Mouse (Mus musculus): ENCODE measurements around the gene Itgb7. TPM values are rescaled to one million over a fixed set of nuclear protein-coding genes. Genes with fewer than 3 reads are reported as not detected.
A peak's percentile ranks its signal among the peaks of the same experiment; 100 is the strongest.

The Itgb7 gene
- polyA plus RNA-seq, 1 experiment from 2014 or later = 1.3 TPM

DNA sequence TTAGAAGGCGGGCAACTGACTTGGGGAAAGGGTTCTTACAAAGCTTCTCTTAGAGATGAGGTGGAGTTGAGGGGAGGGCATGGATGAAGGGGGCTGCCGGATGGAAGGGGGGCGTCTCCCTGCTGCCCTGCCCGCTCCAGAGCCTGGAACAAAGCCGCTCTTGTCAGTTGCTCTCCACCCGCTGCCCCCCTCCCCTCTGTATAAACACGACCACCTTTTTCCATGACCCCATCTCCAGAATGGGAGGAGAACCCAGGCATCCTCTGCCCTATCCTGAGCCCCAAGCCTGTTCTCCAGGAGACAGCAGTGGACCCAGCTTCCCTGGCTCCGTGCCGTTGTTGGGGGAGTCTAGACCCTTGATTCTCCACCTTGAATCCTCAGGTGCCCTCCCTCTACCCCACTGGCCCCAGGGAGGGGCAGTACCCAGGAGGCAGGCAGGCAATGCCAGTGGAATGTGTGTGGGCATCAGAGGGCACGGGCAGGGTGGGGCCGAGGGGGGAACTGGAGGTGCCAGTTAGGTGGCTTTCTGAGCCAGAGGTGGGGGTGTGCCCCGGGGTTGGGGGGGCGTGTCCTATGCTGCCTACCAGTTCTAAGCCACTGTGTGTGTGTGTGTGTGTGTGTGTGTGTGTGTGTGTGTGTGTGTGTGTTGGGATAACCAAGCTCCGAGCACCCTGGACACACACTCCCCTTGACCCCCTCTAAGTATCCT is 24.0 kb upstream of the Itgb7 start:
- Histone ChIP-seq H3K36me3 (ENCODE audit: control insufficient read depth, insufficient read depth, low read length) (no peaks in the 10 kb centered on the region), H3K4me3 (ENCODE audit: low read depth, low read length) (peak overlapping the region; percentile 16; the same call in 1 of the 2 replicates), H3K27ac (ENCODE audit: low read depth, low read length) (0 out of 2 replicates have a peak overlapping the region, but pooled peaks have one; percentile 29), H3K4me2 (ENCODE audit: low read depth) (peak overlapping the region; percentile 96), H3K27me3 (ENCODE audit: control insufficient read depth, insufficient read depth, low read length) (peaks cover 17% of the 10 kb centered on the region; the same call in 1 of the 2 replicates), H3K9ac (ENCODE audit: low read length) (no peak overlapping the region), H3K4me1 (ENCODE audit: control insufficient read depth, insufficient read depth, low read length) (peaks cover 5% of the 10 kb centered on the region; the same call in 1 of the 2 replicates), H3K9me3 (ENCODE audit: control insufficient read depth, low read length) (no peaks in the 10 kb centered on the region)
- WGBS = 55% methylated on average over 10 of the region's 14 CpGs
- ATAC-seq (ENCODE audit: insufficient read depth, low FRiP score, low TSS enrichment) (no peak; the same call in 1 of the 2 replicates), DNase-seq (ENCODE audit: low spot score) (no peak)

DNA sequence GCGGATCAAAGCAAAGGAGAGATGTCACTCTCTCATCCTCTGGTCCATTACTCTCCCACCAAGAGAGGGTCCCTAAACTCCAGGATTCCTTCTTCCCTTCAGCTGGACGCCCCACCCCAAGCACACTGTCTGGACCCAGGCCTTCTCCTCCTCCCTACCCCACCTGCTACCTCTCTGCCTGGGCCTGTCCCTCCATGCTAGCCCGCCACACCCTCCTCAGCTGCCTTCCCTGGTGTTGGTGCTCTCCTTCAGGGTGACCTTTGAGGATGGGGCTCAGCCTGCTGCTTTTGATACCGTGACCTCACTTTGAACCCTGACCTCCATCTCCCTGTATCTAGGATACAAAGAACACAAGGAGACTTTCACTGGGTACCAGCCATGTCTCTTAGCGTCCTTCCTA is 18.8 kb upstream of the Itgb7 start:
- H3K4me1 ChIP-seq (ENCODE audit: control insufficient read depth, insufficient read depth, low read length) = peaks cover 17% of the 10 kb centered on the region
- H3K9me3 ChIP-seq (ENCODE audit: control insufficient read depth, low read length) = no peaks in the 10 kb centered on the region
- H3K4me2 ChIP-seq (ENCODE audit: low read depth) = no peak overlapping the region
- H3K4me3 ChIP-seq (ENCODE audit: low read depth, low read length) = no peak overlapping the region
- H3K27me3 ChIP-seq (ENCODE audit: control insufficient read depth, insufficient read depth, low read length) = peaks cover 1% of the 10 kb centered on the region; the same call in 1 of the 2 replicates
- H3K36me3 ChIP-seq (ENCODE audit: control insufficient read depth, insufficient read depth, low read length) = no peaks in the 10 kb centered on the region
- H3K9ac ChIP-seq (ENCODE audit: low read length) = no peak overlapping the region
- no peak for DNase-seq (ENCODE audit: low spot score)
- ATAC-seq (ENCODE audit: insufficient read depth, low FRiP score, low TSS enrichment) = no peak
- 52% methylated on average over 5 of the region's 5 CpGs for WGBS
- no peak overlapping the region for H3K27ac ChIP-seq (ENCODE audit: low read depth, low read length)

DNA sequence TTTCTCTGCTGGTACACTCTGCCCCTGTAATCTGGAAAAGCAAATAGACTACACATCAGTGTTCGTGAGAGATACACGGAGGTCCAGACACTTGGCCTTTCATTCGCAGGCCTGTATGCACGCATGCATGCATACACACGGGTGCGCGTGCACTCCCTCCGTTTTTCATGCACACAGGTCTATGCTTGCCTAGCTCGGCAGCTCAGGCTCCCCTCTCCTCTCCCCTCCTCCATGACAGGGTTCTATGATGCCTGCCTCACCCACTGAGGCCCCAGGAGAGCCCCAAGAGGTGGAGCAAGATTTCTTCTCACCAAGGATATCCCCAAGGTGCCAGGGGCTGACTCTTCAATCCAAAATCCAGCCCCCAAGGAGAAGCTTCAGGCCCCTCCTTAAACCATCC is 18.2 kb upstream of the Itgb7 start:
- Histone ChIP-seq H3K9me3 (ENCODE audit: control insufficient read depth, low read length) (no peaks in the 10 kb centered on the region), H3K4me3 (ENCODE audit: low read depth, low read length) (no peak overlapping the region), H3K9ac (ENCODE audit: low read length) (peak overlapping the region; percentile 14; the same call in 1 of the 2 replicates), H3K4me1 (ENCODE audit: control insufficient read depth, insufficient read depth, low read length) (peaks cover 22% of the 10 kb centered on the region), H3K36me3 (ENCODE audit: control insufficient read depth, insufficient read depth, low read length) (no peaks in the 10 kb centered on the region), H3K4me2 (ENCODE audit: low read depth) (peak overlapping the region; percentile 36), H3K27me3 (ENCODE audit: control insufficient read depth, insufficient read depth, low read length) (peaks cover 7% of the 10 kb centered on the region), H3K27ac (ENCODE audit: low read depth, low read length) (peak overlapping the region; percentile 49; the same call in 1 of the 2 replicates)
- WGBS = 33% methylated on average over 9 of the region's 9 CpGs
- ATAC-seq (ENCODE audit: insufficient read depth, low FRiP score, low TSS enrichment) = no peak
- DNase-seq (ENCODE audit: low spot score) = no peak

DNA sequence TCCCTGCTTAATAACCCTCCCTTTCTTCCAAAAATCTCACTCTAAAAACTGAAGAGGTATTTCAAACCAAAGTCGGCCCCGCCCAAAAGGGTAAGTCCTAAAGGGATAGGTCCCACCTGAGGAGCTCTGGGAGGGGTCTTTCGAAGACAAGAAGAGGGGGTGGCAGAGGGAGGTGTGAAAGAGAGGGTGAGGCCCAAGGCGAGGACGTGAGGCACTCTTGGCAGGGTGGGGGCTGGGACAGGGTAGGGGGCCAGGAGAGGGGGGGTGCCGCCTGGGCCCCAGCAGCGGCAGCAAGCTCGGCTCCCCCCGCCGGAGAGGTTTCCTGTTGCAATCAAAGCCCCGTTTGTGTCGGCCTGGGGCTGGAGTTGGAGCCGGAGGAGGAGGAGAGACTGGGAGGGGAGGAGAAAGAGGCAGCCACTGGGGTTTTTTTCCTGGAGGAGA is 17.5 kb upstream of the Itgb7 start:
- WGBS = 5% methylated on average over 13 of the region's 13 CpGs
- ATAC-seq (ENCODE audit: insufficient read depth, low FRiP score, low TSS enrichment) (no peak), DNase-seq (ENCODE audit: low spot score) (no peak)
- Histone ChIP-seq H3K9me3 (ENCODE audit: control insufficient read depth, low read length) (no peaks in the 10 kb centered on the region), H3K4me2 (ENCODE audit: low read depth) (peak overlapping the region; percentile 36), H3K9ac (ENCODE audit: low read length) (no peak overlapping the region; the same call in 1 of the 2 replicates), H3K36me3 (ENCODE audit: control insufficient read depth, insufficient read depth, low read length) (no peaks in the 10 kb centered on the region), H3K27me3 (ENCODE audit: control insufficient read depth, insufficient read depth, low read length) (peaks cover 11% of the 10 kb centered on the region), H3K27ac (ENCODE audit: low read depth, low read length) (peak overlapping the region; percentile 49; the same call in 1 of the 2 replicates), H3K4me3 (ENCODE audit: low read depth, low read length) (0 out of 2 replicates have a peak overlapping the region, but pooled peaks have one; percentile 2), H3K4me1 (ENCODE audit: control insufficient read depth, insufficient read depth, low read length) (peaks cover 25% of the 10 kb centered on the region)

DNA sequence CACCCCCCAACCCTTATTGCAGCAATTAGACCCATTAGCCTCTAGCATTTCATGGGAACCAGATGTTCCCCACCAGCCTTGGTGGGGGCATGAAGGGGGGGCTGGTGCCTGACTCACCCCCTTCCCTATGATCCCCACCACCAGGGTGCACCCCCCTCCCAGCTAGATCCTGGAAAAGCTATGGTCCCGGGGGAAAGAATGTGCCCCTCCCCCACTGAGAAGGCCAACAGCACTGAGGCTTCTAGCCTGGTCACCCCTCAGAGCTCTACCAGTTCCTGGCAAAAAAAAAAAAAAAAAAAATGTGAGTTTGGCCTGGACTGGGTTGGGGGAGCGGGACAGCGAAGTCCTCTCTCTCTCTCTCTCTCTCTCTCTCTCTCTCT is 17.1 kb upstream of the Itgb7 start:
- Histone ChIP-seq H3K27me3 (ENCODE audit: control insufficient read depth, insufficient read depth, low read length) (peaks cover 16% of the 10 kb centered on the region), H3K27ac (ENCODE audit: low read depth, low read length) (no peak overlapping the region), H3K9me3 (ENCODE audit: control insufficient read depth, low read length) (no peaks in the 10 kb centered on the region), H3K4me2 (ENCODE audit: low read depth) (peak overlapping the region; percentile 5; the same call in 1 of the 2 replicates), H3K36me3 (ENCODE audit: control insufficient read depth, insufficient read depth, low read length) (no peaks in the 10 kb centered on the region), H3K9ac (ENCODE audit: low read length) (no peak overlapping the region), H3K4me1 (ENCODE audit: control insufficient read depth, insufficient read depth, low read length) (peaks cover 29% of the 10 kb centered on the region), H3K4me3 (ENCODE audit: low read depth, low read length) (0 out of 2 replicates have a peak overlapping the region, but pooled peaks have one; percentile 8)
- 10% methylated on average over 3 of the region's 3 CpGs for WGBS
- no peak for ATAC-seq (ENCODE audit: insufficient read depth, low FRiP score, low TSS enrichment)
- no peak for DNase-seq (ENCODE audit: low spot score)

DNA sequence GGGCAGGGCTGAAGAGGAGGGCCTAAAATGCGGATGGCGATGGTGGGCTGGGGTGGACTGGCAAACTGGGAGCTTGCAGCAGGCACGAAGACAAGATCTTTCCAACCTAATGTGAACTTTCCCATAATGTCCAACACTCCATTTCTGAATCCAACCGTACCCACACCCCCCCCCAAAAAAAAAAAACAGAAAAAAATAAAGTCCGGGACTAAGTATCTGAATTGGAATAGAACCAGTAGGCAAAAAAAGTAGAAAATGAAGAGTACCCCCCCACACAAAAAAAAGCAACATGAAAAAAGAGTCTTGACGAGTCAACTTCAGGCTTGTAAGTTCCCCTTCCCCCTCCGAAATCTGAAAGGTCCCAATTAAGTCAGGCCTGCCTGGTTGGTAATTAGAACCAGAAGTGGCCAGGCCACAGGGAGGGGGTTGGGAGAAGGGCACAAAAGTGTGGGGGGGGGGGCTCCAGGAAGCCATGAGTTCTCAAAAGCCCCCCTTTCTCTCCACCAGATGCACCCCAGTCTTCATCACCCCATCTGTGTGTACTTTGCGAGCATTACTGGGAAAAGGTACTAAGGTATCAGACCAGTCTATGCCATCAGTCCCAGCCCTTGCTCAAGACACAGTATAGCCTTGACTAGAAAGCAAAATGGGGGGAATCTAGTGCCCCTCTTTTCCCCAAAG is 16.5 kb upstream of the Itgb7 start:
- WGBS = 8% methylated on average over 8 of the region's 8 CpGs
- H3K4me2 ChIP-seq (ENCODE audit: low read depth) = peak overlapping the region; percentile 82
- peak overlapping the region; percentile 56 for H3K4me3 ChIP-seq (ENCODE audit: low read depth, low read length)
- H3K4me1 ChIP-seq (ENCODE audit: control insufficient read depth, insufficient read depth, low read length) = peaks cover 34% of the 10 kb centered on the region
- no peaks in the 10 kb centered on the region for H3K36me3 ChIP-seq (ENCODE audit: control insufficient read depth, insufficient read depth, low read length)
- no peaks in the 10 kb centered on the region for H3K9me3 ChIP-seq (ENCODE audit: control insufficient read depth, low read length)
- ATAC-seq (ENCODE audit: insufficient read depth, low FRiP score, low TSS enrichment) = no peak
- no peak overlapping the region for H3K27ac ChIP-seq (ENCODE audit: low read depth, low read length)
- peak overlapping the region; percentile 43 for H3K9ac ChIP-seq (ENCODE audit: low read length)
- no peak for DNase-seq (ENCODE audit: low spot score)
- H3K27me3 ChIP-seq (ENCODE audit: control insufficient read depth, insufficient read depth, low read length) = peaks cover 17% of the 10 kb centered on the region

DNA sequence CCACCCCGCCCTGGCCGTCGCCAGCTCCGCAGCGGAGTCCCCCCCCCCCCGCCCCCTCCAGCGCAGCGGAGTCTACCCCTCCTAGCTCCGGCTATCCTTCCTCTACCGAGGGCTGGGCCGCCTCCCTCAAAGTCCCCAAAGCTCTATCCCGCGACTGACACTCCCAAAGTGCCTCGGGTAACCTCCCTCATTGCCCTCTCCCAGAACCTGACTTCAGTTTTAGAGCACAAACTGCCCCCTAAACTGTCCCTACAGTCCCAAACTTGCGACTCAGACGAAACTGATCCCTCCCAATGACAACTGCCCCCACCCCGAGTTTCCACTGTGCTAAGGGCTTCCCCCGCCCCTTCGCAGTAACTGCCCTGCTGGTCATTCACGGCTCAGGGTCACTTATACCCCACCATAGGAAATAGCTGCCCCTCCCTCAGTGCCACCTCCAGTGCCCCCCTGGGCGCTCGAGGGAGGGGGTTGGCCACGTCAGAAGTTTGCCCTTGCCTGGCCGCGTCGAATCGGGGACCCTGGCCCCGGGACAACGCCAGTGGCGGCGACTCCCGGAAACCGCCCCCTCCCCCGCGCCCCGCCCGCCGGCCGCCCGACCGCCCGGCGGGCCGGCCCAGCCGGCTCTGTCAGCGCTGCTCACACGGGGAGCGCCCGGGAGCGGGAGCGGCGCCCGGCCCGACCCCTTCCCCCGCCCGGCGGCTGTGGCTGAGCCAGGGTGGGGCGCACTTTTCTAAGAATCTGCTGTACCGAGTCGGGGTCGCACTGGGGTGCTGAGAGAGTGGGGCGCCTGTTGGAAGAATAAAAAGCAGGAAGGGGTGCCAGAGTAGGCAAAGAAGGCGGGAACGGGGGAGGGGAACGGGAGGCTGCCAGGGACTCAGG is 15.7 kb upstream of the Itgb7 start:
- Histone ChIP-seq H3K27ac (ENCODE audit: low read depth, low read length) (peak overlapping the region; percentile 47), H3K9me3 (ENCODE audit: control insufficient read depth, low read length) (no peaks in the 10 kb centered on the region), H3K4me3 (ENCODE audit: low read depth, low read length) (peak overlapping the region; percentile 56), H3K36me3 (ENCODE audit: control insufficient read depth, insufficient read depth, low read length) (no peaks in the 10 kb centered on the region), H3K9ac (ENCODE audit: low read length) (peak overlapping the region; percentile 43), H3K4me2 (ENCODE audit: low read depth) (peak overlapping the region; percentile 82), H3K4me1 (ENCODE audit: control insufficient read depth, insufficient read depth, low read length) (peaks cover 39% of the 10 kb centered on the region), H3K27me3 (ENCODE audit: control insufficient read depth, insufficient read depth, low read length) (peaks cover 17% of the 10 kb centered on the region)
- WGBS = under 1% methylated on average over 39 of the region's 65 CpGs
- peak; percentile 35; the same call in 1 of the 2 replicates for ATAC-seq (ENCODE audit: insufficient read depth, low FRiP score, low TSS enrichment)
- peak; percentile 71 for DNase-seq (ENCODE audit: low spot score)

DNA sequence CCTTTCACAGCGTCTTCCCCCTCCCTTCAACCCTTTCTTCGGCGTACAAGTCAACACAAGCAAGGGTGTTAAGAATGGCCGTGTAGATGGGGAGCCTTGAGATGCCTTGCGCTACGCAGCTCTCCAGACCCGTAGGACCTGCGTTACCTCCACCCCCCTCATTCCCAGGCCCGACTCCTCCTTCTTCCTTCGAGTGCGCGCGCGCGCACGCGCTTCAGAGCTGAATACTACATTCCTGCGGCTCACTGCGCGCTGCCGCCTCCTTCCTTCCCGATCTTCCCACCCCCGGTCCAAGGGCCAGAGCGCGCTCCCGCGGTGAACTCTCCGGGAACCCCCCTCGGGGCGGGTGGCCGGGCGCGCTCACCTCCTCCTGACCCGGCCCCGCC is 15.1 kb upstream of the Itgb7 start:
- H3K9me3 ChIP-seq (ENCODE audit: control insufficient read depth, low read length) = no peaks in the 10 kb centered on the region
- peak; percentile 67 for ATAC-seq (ENCODE audit: insufficient read depth, low FRiP score, low TSS enrichment)
- H3K9ac ChIP-seq (ENCODE audit: low read length) = peak overlapping the region; percentile 43
- peak overlapping the region; percentile 47; the same call in 1 of the 2 replicates for H3K27ac ChIP-seq (ENCODE audit: low read depth, low read length)
- H3K36me3 ChIP-seq (ENCODE audit: control insufficient read depth, insufficient read depth, low read length) = no peaks in the 10 kb centered on the region
- peaks cover 39% of the 10 kb centered on the region for H3K4me1 ChIP-seq (ENCODE audit: control insufficient read depth, insufficient read depth, low read length)
- peak overlapping the region; percentile 82 for H3K4me2 ChIP-seq (ENCODE audit: low read depth)
- peak; percentile 93 for DNase-seq (ENCODE audit: low spot score)
- 1% methylated on average over 33 of the region's 35 CpGs for WGBS
- H3K4me3 ChIP-seq (ENCODE audit: low read depth, low read length) = peak overlapping the region; percentile 56
- peaks cover 17% of the 10 kb centered on the region for H3K27me3 ChIP-seq (ENCODE audit: control insufficient read depth, insufficient read depth, low read length)

Data from neural tube, embryonic 11.5 days (tissue).